Mouse (Mus musculus) heart, embryonic 11.5 days (tissue): ENCODE results near the gene Derl2. TPM values are rescaled to one million over a fixed set of nuclear protein-coding genes. Genes with fewer than 3 reads are reported as not detected.

Experiments used
- ATAC-seq: fragments of 200-750 bp; cut with Nextera tagmentation; replicated peaks from 2 replicates; pipeline ENCODE4 v1.8.0; 2017; ENCODE audit warnings: moderate library complexity; ENCODE audit not compliant: insufficient number of reproducible peaks, low FRiP score, low TSS enrichment
- H3K27ac ChIP-seq: fragments of 300-500 bp; sonication (generic); 2 replicates; pipeline ENCODE4 v1.5.1; 2014; ENCODE audit warnings: mild to moderate bottlenecking, low read depth, low read length
- H3K27me3 ChIP-seq: fragments of 300-500 bp; sonication (generic); 2 replicates; pipeline ENCODE4 v1.6.1; 2014; ENCODE audit warnings: mild to moderate bottlenecking, low read length, mixed read lengths; ENCODE audit not compliant: control insufficient read depth, insufficient read depth
- H3K36me3 ChIP-seq: fragments of 300-500 bp; sonication (generic); 2 replicates; pipeline ENCODE4 v1.6.1; 2014; ENCODE audit warnings: mild to moderate bottlenecking, low read length, moderate library complexity, mixed read lengths; ENCODE audit not compliant: control insufficient read depth, insufficient read depth
- H3K4me1 ChIP-seq: fragments of 300-500 bp; sonication (generic); 2 replicates; pipeline ENCODE4 v1.6.1; 2014; ENCODE audit warnings: low read length; ENCODE audit not compliant: control insufficient read depth, insufficient read depth
- H3K4me2 ChIP-seq: fragments of 300-500 bp; sonication (generic); 2 replicates; pipeline ENCODE4 v1.6.1; 2014; ENCODE audit warnings: mild to moderate bottlenecking, moderate library complexity
- H3K4me3 ChIP-seq: fragments of 300-500 bp; sonication (generic); 2 replicates; pipeline ENCODE4 v1.5.1; 2014; ENCODE audit warnings: low read depth, low read length
- H3K9ac ChIP-seq: fragments of 300-500 bp; sonication (generic); 2 replicates; pipeline ENCODE4 v1.6.1; 2014; ENCODE audit warnings: mild to moderate bottlenecking, low read depth, low read length, moderate library complexity
- H3K9me3 ChIP-seq: fragments of 300-500 bp; sonication (generic); replicated peaks from 2 replicates; pipeline ENCODE4 v1.6.1; 2016; ENCODE audit warnings: low read length; ENCODE audit not compliant: control insufficient read depth
- WGBS: fragments of 180-500 bp; shearing (Covaris S2); extraction: QIAGEN DNeasy Blood & Tissue Kit; methylation state at CpG from one replicate; pipeline ENCODE4 v1.1.7; 2014; ENCODE audit not compliant: insufficient replicate concordance; 5-methylcytosine and 5-hydroxymethylcytosine counted together
- polyA plus RNA-seq: library from polyadenylated mRNA; unstranded; fragments of >200 nt; fragmentation: Nextera tagmentation; extraction: Ambion mirVana; gene quantifications from 2 replicates; pipeline ENCODE4 v1.2.1, GENCODE M21; 2014

Gene Derl2
- polyA plus RNA-seq, 1 experiment from 2014 or later = 34.8 TPM

DNA sequence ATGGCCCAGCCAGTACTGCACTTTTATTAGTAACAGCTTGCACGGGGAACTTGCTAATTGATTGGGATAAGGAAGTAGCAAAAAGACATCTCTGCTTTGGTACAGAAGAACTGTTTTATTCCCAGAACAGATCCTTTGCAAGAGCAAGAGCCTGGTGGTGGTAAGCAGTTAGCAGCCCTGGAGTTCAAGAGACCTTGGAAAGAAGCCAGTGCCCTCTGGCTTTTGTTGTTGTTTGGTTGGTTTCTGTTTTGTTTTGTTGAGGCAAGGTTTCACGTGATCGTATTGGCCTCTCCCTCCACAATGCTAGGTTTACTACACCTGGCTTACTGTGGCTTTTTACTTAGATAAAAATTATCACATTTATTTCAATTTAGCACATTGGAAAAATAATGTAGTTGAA, 8.6 kb upstream of the Derl2 start:
- Histone ChIP-seq H3K27me3 (no peaks in the 10 kb centered on the region), H3K9me3 (no peaks in the 10 kb centered on the region), H3K4me3 (no peak overlapping the region), H3K27ac (no peak overlapping the region), H3K4me2 (no peak overlapping the region), H3K36me3 (peaks cover 14% of the 10 kb centered on the region), H3K4me1 (no peaks in the 10 kb centered on the region), H3K9ac (no peak overlapping the region)
- WGBS = 86% methylated on average over 3 of the region's 3 CpGs
- ATAC-seq = no peak

DNA sequence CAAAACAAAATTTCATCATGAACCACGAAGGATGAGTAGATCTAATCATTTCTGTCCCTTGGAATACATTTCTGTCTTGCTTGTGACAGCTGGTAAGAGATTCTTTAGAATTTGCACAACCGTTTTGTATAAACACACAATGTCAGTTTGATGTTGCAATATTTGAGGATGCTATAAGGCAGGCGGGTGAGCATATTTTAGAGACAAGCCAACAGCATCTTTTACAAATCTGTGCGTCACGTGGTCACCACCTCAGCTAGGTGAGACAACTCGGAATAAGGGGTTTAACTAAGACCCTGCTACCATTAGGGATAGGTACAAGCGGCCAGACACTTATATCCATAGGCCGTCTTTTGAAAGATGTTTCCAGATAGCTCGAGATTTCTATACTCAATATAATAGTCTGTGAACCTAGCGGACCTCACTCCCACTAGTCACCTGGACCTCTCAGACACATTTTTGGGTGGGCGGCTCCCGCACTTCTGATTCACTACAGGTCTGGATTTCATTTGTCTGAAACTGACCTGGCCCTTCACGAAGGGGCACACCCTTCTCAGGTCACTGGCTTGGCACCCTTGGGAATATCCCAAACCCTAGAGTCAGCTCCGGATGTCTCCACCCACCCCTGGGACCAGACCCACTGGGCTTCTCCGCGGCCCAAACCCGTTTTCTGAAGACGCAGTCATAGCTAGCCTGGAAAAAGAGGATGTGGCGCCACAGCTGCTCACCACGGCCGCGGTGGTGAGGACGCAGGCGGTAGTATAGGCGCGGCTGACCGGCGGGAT, 1.0 kb downstream of the Derl2 start:
- H3K27me3 ChIP-seq = no peaks in the 10 kb centered on the region
- H3K9ac ChIP-seq = peak overlapping the region; percentile 93
- 5% methylated on average over 28 of the region's 28 CpGs for WGBS

DNA sequence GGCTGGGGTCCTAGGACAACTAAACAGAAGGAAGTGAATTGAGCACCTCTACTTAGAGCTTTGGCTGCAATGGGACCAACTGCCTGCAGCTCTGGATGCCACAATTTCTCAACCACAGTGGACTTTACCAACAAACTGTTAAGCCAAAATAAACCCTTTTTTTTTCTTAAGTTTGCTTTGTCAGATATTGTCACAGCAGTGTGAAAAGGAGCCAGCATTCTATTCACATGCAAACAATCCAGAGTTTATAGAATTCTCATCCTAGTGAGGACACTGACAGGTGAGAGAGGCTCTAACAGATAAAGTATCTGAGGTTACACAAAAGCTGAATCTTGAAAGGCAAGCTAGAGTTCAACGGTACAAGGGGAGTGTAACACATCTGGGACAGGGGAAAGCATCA, 2.6 kb downstream of the Derl2 start:
- Histone ChIP-seq H3K9me3 (no peaks in the 10 kb centered on the region), H3K27me3 (no peaks in the 10 kb centered on the region), H3K4me2 (no peak overlapping the region), H3K4me3 (no peak overlapping the region), H3K27ac (no peak overlapping the region), H3K9ac (no peak overlapping the region), H3K4me1 (peaks cover 7% of the 10 kb centered on the region; the same call in 1 of the 2 replicates), H3K36me3 (peaks cover 9% of the 10 kb centered on the region)
- 83% methylated on average over 1 of the region's 1 CpGs for WGBS
- no peak for ATAC-seq

More for the DNA sequence above, 1.0 kb downstream of the Derl2 start:
- peak; percentile 9; the same call in 1 of the 2 replicates for ATAC-seq
- Histone ChIP-seq H3K27ac (peak overlapping the region; percentile 76), H3K4me1 (peaks cover 7% of the 10 kb centered on the region; the same call in 1 of the 2 replicates), H3K36me3 (peaks cover 8% of the 10 kb centered on the region; the same call in 1 of the 2 replicates), H3K9me3 (no peaks in the 10 kb centered on the region), H3K4me3 (peak overlapping the region; percentile 89), H3K4me2 (peak overlapping the region; percentile 80)

GRCm38 (mm10) chr11:71012743-71013142, 6.9 kb downstream of the Derl2 start:
- Histone ChIP-seq H3K4me1 (no peaks in the 10 kb centered on the region), H3K27me3 (no peaks in the 10 kb centered on the region), H3K27ac (no peak overlapping the region), H3K36me3 (peaks cover 20% of the 10 kb centered on the region), H3K4me3 (no peak overlapping the region), H3K9me3 (no peaks in the 10 kb centered on the region), H3K4me2 (no peak overlapping the region), H3K9ac (no peak overlapping the region)
- WGBS = 92% methylated on average over 7 of the region's 7 CpGs
- no peak for ATAC-seq

DNA sequence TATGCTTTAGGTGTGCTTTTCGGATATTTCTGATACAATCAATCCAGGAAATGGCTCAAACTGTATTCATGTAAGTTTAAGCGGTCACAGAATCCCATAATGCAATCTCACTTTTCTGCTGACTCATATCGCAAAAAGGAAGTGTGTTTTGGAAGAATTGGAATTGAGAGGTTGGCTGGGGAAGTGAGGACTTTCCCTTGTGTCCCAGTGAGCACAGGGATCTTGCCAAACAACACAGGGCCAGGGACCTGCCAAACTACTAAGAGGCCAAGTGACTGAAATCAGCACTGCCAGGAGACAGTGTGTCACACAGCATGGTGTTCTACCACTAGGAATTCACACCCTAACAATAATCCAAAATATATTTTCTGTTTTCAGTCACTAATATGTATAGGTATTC, 11.3 kb downstream of the Derl2 start:
- Histone ChIP-seq H3K4me3 (no peak overlapping the region), H3K4me2 (no peak overlapping the region), H3K27me3 (no peaks in the 10 kb centered on the region), H3K27ac (no peak overlapping the region), H3K9me3 (no peaks in the 10 kb centered on the region), H3K4me1 (peaks cover under 1% of the 10 kb centered on the region; the same call in 1 of the 2 replicates), H3K9ac (no peak overlapping the region), H3K36me3 (peaks cover 20% of the 10 kb centered on the region)
- no peak for ATAC-seq
- 87% methylated on average over 3 of the region's 3 CpGs for WGBS

GRCm38 (mm10) chr11:71007831-71008230, 11.8 kb downstream of the Derl2 start:
- Histone ChIP-seq H3K4me2 (no peak overlapping the region), H3K4me1 (peaks cover 5% of the 10 kb centered on the region; the same call in 1 of the 2 replicates), H3K9ac (no peak overlapping the region), H3K27me3 (no peaks in the 10 kb centered on the region), H3K36me3 (peaks cover 20% of the 10 kb centered on the region), H3K4me3 (no peak overlapping the region), H3K27ac (no peak overlapping the region), H3K9me3 (no peaks in the 10 kb centered on the region)
- no peak for ATAC-seq
- 80% methylated on average over 7 of the region's 7 CpGs for WGBS

DNA sequence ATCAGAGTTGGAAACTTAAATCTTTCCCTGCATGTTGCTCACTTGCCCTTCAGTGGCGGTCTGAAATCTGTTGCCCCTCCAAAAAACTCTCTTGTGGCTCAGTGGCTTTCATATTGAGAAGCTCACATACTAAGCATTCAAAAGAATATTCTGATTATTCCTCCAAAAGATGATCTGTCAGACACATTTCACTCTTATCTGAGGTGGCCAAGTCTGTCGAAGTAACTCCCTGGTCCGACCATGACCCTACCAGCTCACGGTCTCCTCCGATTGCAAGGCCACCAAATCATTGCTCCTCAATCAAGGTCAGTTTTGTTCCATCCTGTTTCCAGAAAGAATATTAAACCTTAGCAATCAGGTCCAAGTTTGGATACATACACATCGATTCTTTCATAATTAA, 12.6 kb downstream of the Derl2 start:
- Histone ChIP-seq H3K4me1 (peaks cover 10% of the 10 kb centered on the region; the same call in 1 of the 2 replicates), H3K9ac (no peak overlapping the region), H3K4me3 (no peak overlapping the region), H3K36me3 (peaks cover 14% of the 10 kb centered on the region), H3K27me3 (no peaks in the 10 kb centered on the region), H3K4me2 (no peak overlapping the region), H3K27ac (no peak overlapping the region), H3K9me3 (no peaks in the 10 kb centered on the region)
- 90% methylated on average over 6 of the region's 6 CpGs for WGBS
- ATAC-seq = no peak

DNA sequence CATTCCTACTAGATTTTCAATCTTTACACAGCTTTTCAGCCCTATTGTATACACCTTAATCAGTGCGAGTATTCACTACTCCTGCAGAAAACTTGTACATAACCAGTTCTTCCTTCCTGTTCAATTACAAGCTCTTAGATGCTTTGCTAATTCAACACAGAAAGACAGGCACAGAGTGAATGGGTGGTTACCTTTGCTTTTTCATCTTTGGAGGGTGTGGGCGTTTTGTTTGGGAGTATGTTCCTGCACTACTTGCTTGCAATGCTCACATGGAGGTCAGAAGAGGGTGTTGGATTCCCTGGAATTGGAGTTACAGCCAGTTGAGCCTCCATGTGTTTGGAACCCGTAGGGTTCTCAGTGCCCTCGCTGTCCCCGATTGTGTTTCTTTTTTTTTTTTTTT, 14.6 kb downstream of the Derl2 start:
- H3K9ac ChIP-seq = no peak overlapping the region
- ATAC-seq = no peak
- no peak overlapping the region for H3K27ac ChIP-seq
- no peaks in the 10 kb centered on the region for H3K27me3 ChIP-seq
- WGBS = 54% methylated on average over 5 of the region's 5 CpGs
- peaks cover 7% of the 10 kb centered on the region for H3K36me3 ChIP-seq
- H3K4me3 ChIP-seq = peak overlapping the region; percentile 87
- H3K9me3 ChIP-seq = no peaks in the 10 kb centered on the region
- H3K4me1 ChIP-seq = peaks cover 11% of the 10 kb centered on the region; the same call in 1 of the 2 replicates
- H3K4me2 ChIP-seq = peak overlapping the region; percentile 59
